Mouse (Mus musculus) hindbrain, embryonic 12.5 days (tissue): ENCODE results near the gene Prrx2. TPM values are rescaled to one million over a fixed set of nuclear protein-coding genes. Genes with fewer than 3 reads are reported as not detected.
A peak's percentile ranks its signal among the peaks of the same experiment; 100 is the strongest.
"Not testable (repeated sequence)": the region's sequence is repeated elsewhere in the genome, so short reads cannot be mapped to it uniquely, and the experiment has no call there.

Experiments used
- ATAC-seq: fragments of 200-750 bp; cut with Nextera tagmentation; 2 replicates; pipeline ENCODE4 v1.8.0; 2017; ENCODE audit warnings: moderate TSS enrichment; ENCODE audit not compliant: low FRiP score
- H3K27ac ChIP-seq: fragments of 300-500 bp; sonication (generic); 2 replicates; pipeline ENCODE4 v1.5.1; 2016; ENCODE audit warnings: mild to moderate bottlenecking
- H3K27me3 ChIP-seq: fragments of 300-500 bp; sonication (generic); 2 replicates; pipeline ENCODE4 v1.6.1; 2016; ENCODE audit warnings: mild to moderate bottlenecking
- H3K36me3 ChIP-seq: fragments of 300-500 bp; sonication (generic); 2 replicates; pipeline ENCODE4 v1.6.1; 2016; ENCODE audit warnings: mild to moderate bottlenecking
- H3K4me1 ChIP-seq: fragments of 300-500 bp; sonication (generic); 2 replicates; pipeline ENCODE4 v1.6.1; 2016
- H3K4me2 ChIP-seq: fragments of 300-500 bp; sonication (generic); replicated peaks from 2 replicates; pipeline ENCODE4 v1.6.1; 2016; ENCODE audit warnings: mild to moderate bottlenecking
- H3K4me3 ChIP-seq: fragments of 300-500 bp; sonication (generic); 2 replicates; pipeline ENCODE4 v1.5.1; 2016; ENCODE audit warnings: mild to moderate bottlenecking
- H3K9ac ChIP-seq: fragments of 300-500 bp; sonication (generic); 2 replicates; pipeline ENCODE4 v1.6.1; 2016; ENCODE audit warnings: mild to moderate bottlenecking, moderate library complexity
- H3K9me3 ChIP-seq: fragments of 300-500 bp; sonication (generic); replicated peaks from 2 replicates; pipeline ENCODE4 v1.6.1; 2016; ENCODE audit warnings: mild to moderate bottlenecking
- WGBS: fragments of 180-500 bp; shearing (Covaris S2); methylation state at CpG from one replicate; pipeline ENCODE4 v1.1.7; 2016; 5-methylcytosine and 5-hydroxymethylcytosine counted together
- polyA plus RNA-seq: library from polyadenylated mRNA; unstranded; fragments of >200 nt; fragmentation: Nextera tagmentation; extraction: Ambion mirVana; gene quantifications from 2 replicates; pipeline ENCODE4 v1.2.1, GENCODE M21; 2016

The Prrx2 gene
- polyA plus RNA-seq, 1 experiment from 2014 or later = 38.8 TPM

DNA sequence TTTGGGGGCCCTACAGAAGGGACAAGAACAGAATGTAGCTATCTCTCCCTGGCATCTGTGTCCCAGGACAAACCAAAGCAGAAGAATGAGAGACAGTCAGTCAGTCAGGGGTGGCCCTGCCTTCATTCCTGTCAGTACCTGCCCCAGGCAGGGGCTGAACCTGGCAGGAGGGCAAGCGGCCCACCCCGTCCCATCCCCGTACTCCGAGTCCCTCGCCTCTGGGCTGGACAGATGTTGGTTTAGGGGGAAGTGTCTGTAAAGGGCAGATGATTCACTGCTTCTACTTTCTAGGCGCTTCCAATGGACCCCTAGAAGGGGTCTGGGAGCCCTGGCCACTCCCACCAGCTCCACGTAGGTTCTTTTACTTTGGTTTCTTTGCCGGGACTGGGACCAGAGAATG is 67.5 kb downstream of the Prrx2 start:
- H3K9me3 ChIP-seq = no peaks in the 10 kb centered on the region
- H3K4me3 ChIP-seq = peak overlapping the region; percentile 36
- H3K4me1 ChIP-seq = peaks cover 21% of the 10 kb centered on the region
- H3K9ac ChIP-seq = peak overlapping the region; percentile 62; the same call in 1 of the 2 replicates
- no peaks in the 10 kb centered on the region for H3K36me3 ChIP-seq
- peaks cover 16% of the 10 kb centered on the region for H3K27me3 ChIP-seq
- ATAC-seq = no peak
- H3K4me2 ChIP-seq = peak overlapping the region; percentile 72
- WGBS = 32% methylated on average over 8 of the region's 8 CpGs
- H3K27ac ChIP-seq = no peak overlapping the region

GRCm38 (mm10) chr2:30902726-30903722 is 68.3 kb downstream of the Prrx2 start:
- Histone ChIP-seq H3K27ac (no peak overlapping the region), H3K4me2 (peak overlapping the region; percentile 72), H3K4me3 (peak overlapping the region; percentile 36), H3K9me3 (no peaks in the 10 kb centered on the region), H3K9ac (peak overlapping the region; percentile 62), H3K36me3 (no peaks in the 10 kb centered on the region), H3K4me1 (peaks cover 19% of the 10 kb centered on the region), H3K27me3 (peaks cover 16% of the 10 kb centered on the region)
- peak; percentile 56; the same call in 1 of the 2 replicates for ATAC-seq
- 9% methylated on average over 34 of the region's 37 CpGs for WGBS

DNA sequence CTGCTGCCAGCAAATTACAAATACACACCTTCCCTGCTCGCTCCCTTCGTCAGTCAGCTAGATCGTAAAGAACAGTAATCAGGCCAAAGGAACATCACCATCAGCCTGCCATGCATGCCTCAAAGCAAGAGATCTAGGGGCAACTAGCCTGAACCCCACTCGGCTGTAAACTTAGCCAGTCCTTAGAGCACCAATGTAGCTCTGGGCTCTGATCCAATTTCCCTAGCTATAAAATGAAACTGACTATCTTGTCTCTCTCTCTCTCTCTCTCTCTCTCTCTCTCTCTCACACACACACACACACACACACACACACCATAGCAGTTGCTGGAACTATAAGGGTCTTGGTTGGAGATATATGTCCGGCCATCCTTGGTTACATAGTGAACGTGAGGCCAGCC is 69.5 kb downstream of the Prrx2 start:
- H3K36me3 ChIP-seq = no peaks in the 10 kb centered on the region
- no peak overlapping the region for H3K9ac ChIP-seq
- H3K4me1 ChIP-seq = peaks cover 19% of the 10 kb centered on the region
- WGBS = 91% methylated on average over 6 of the region's 6 CpGs
- H3K4me3 ChIP-seq = no peak overlapping the region
- ATAC-seq = no peak
- peaks cover 16% of the 10 kb centered on the region for H3K27me3 ChIP-seq
- no peaks in the 10 kb centered on the region for H3K9me3 ChIP-seq
- H3K4me2 ChIP-seq = no peak overlapping the region
- no peak overlapping the region for H3K27ac ChIP-seq

- Histone ChIP-seq H3K27ac (no peak overlapping the region), H3K4me3 (no peak overlapping the region), H3K9ac (no peak overlapping the region), H3K9me3 (no peaks in the 10 kb centered on the region), H3K36me3 (no peaks in the 10 kb centered on the region), H3K4me1 (peaks cover 19% of the 10 kb centered on the region), H3K4me2 (no peak overlapping the region), H3K27me3 (peaks cover 16% of the 10 kb centered on the region)
- ATAC-seq = no peak
- 93% methylated on average over 7 of the region's 7 CpGs for WGBS
Observed at GRCm38 (mm10) chr2:30904991-30905390, 70.2 kb downstream of the Prrx2 start.

- no peaks in the 10 kb centered on the region for H3K9me3 ChIP-seq
- H3K4me1 ChIP-seq = peaks cover 19% of the 10 kb centered on the region
- no peaks in the 10 kb centered on the region for H3K36me3 ChIP-seq
- peaks cover 16% of the 10 kb centered on the region for H3K27me3 ChIP-seq
- no peak overlapping the region for H3K4me3 ChIP-seq
- H3K9ac ChIP-seq = no peak overlapping the region
- ATAC-seq = no peak
- H3K4me2 ChIP-seq = no peak overlapping the region
- no peak overlapping the region for H3K27ac ChIP-seq
- 66% methylated on average over 8 of the region's 8 CpGs for WGBS
Observed at GRCm38 (mm10) chr2:30905906-30906305, 71.1 kb downstream of the Prrx2 start.

DNA sequence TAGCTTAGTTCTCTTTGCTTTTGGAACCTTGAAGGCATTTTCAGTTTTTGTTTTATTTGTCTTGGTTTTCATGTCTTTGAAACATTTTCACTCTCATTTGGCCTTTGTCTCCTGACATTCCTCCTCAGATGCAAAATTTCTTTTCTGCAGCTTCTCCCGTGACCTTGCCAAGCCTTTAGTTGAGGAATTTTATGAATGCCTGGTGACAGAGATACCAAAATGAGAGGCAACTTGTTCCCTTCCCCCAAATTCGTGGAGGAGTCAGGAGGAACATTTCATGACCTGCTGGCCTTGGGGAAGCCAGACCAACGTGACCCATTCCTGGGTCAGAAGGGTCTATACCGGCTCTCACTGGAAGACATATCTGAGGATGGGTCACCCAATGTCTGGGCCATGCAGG is 71.9 kb downstream of the Prrx2 start:
- no peak overlapping the region for H3K4me2 ChIP-seq
- no peak for ATAC-seq

DNA sequence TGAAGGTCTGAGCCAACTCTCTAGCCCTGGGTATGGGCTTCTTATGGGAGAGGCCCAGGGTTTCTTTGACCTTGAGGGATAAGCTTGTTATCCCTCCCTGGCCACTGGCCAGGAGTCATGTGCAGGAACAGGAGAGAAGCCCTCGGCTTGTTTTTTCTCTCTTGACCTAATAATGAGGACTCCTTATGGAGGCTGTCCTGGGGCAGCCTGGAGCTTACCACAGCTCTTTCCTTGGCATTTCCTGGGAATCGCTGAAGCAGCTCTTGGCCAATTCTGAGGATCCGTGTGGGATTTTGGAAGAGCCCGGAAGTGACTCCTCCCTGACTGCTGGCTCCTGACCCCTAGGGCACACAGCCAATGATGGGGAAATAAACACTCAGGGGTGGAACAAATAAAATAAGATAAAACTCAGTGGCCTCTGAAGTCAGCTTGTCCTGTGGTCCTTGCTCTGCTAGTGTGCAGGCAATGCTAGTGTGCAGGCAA is 77.6 kb downstream of the Prrx2 start:
- Histone ChIP-seq H3K27me3 (no peaks in the 10 kb centered on the region), H3K9ac (no peak overlapping the region), H3K4me3 (no peak overlapping the region), H3K36me3 (no peaks in the 10 kb centered on the region), H3K9me3 (no peaks in the 10 kb centered on the region), H3K27ac (no peak overlapping the region; the same call in 1 of the 2 replicates), H3K4me1 (peaks cover 12% of the 10 kb centered on the region), H3K4me2 (no peak overlapping the region)
- no peak for ATAC-seq
- 68% methylated on average over 4 of the region's 4 CpGs for WGBS

More for the DNA sequence above, 71.9 kb downstream of the Prrx2 start:
- Histone ChIP-seq H3K36me3 (no peaks in the 10 kb centered on the region), H3K4me1 (peaks cover 18% of the 10 kb centered on the region), H3K4me3 (no peak overlapping the region), H3K9ac (no peak overlapping the region), H3K27me3 (peaks cover 12% of the 10 kb centered on the region), H3K27ac (no peak overlapping the region), H3K9me3 (no peaks in the 10 kb centered on the region)
- WGBS = 70% methylated on average over 4 of the region's 4 CpGs

- no peak overlapping the region for H3K27ac ChIP-seq
- no peak overlapping the region for H3K4me3 ChIP-seq
- H3K4me2 ChIP-seq = no peak overlapping the region
- WGBS = 87% methylated on average over 8 of the region's 8 CpGs
- ATAC-seq = no peak
- no peaks in the 10 kb centered on the region for H3K27me3 ChIP-seq
- peaks cover 12% of the 10 kb centered on the region for H3K4me1 ChIP-seq
- H3K9me3 ChIP-seq = no peaks in the 10 kb centered on the region
- H3K36me3 ChIP-seq = no peaks in the 10 kb centered on the region
- H3K9ac ChIP-seq = no peak overlapping the region
Observed at GRCm38 (mm10) chr2:30913022-30913421, 78.2 kb downstream of the Prrx2 start.

DNA sequence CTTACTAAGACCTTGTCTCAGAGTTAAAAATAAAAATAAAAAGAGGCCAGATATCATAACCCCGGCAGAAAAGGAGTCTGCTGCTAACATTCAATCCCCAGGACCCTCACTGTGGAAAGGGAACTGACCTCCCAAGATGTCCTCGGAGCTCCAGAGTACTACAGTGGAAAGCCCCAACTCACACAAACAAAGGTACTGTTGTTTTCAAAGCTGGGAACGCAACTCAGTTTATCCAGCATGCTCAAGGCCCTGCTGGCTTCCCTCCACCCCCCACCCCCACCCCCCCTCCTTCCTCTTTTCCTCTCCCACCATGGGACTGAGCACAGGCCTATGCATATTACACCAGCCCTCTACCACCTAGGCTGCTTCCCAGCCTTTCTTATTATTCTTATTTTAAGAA is 80.1 kb downstream of the Prrx2 start:
- H3K9me3 ChIP-seq = no peaks in the 10 kb centered on the region
- ATAC-seq = no peak
- WGBS = 24% methylated on average over 3 of the region's 3 CpGs
- H3K27me3 ChIP-seq = no peaks in the 10 kb centered on the region
- H3K4me1 ChIP-seq = peaks cover 18% of the 10 kb centered on the region
- no peak overlapping the region for H3K4me3 ChIP-seq
- peak overlapping the region; percentile 8; the same call in 1 of the 2 replicates for H3K27ac ChIP-seq
- no peaks in the 10 kb centered on the region for H3K36me3 ChIP-seq
- no peak overlapping the region for H3K9ac ChIP-seq
- H3K4me2 ChIP-seq = no peak overlapping the region

- no peak overlapping the region for H3K4me3 ChIP-seq
- peaks cover 18% of the 10 kb centered on the region for H3K4me1 ChIP-seq
- ATAC-seq = no peak
- H3K9ac ChIP-seq = no peak overlapping the region
- no peaks in the 10 kb centered on the region for H3K27me3 ChIP-seq
- H3K36me3 ChIP-seq = no peaks in the 10 kb centered on the region
- H3K4me2 ChIP-seq = no peak overlapping the region
- 76% methylated on average over 5 of the region's 5 CpGs for WGBS
- peak overlapping the region; percentile 8; the same call in 1 of the 2 replicates for H3K27ac ChIP-seq
- no peaks in the 10 kb centered on the region for H3K9me3 ChIP-seq
Observed at GRCm38 (mm10) chr2:30915376-30915775, 80.6 kb downstream of the Prrx2 start.

DNA sequence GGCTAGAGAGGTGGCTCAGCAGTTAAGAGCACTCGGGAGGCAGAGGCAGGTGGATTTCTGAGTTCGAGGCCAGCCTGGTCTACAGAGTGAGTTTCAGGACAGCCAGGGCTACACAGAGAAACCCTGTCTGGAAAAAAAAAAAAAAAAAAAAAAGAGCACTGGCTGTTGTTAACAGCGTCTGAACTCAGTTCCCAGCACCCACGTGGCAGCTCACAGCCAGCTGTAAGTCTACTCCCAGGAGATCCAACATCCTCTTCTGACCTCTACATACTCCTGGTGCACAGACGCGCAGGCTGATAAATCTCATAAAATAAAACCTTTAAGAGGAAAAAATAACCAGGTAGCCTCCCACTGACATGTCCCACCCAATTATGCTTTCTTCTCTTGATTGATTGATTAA is 81.2 kb downstream of the Prrx2 start:
- H3K9me3 ChIP-seq, H3K9ac ChIP-seq, H3K27ac ChIP-seq, H3K4me2 ChIP-seq, ATAC-seq, H3K36me3 ChIP-seq, H3K4me3 ChIP-seq, H3K27me3 ChIP-seq: not testable (repeated sequence)
- peaks cover 18% of the 10 kb centered on the region for H3K4me1 ChIP-seq
- 72% methylated on average over 6 of the region's 6 CpGs for WGBS

DNA sequence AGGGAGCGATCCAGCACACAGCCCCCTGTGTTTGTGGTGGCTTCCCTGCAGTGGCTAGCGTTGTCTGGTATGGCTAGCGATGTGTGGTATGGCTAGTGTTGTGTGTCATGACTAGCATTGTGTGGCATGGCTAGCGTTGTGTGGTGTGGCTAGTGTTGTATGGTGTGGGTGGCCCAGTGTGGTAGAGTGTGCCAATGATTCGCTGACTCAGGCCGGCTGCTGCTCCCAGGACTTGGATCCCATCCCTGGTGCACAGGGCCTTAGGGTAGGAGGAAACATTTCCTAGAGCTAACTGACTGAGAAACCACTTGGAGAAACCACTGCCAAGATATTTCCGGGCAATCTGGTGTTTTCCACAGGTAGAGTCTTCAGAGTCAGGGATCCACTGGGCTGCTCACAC is 82.9 kb downstream of the Prrx2 start:
- H3K36me3 ChIP-seq = no peaks in the 10 kb centered on the region
- no peak for ATAC-seq
- H3K9ac ChIP-seq = no peak overlapping the region
- H3K27ac ChIP-seq = no peak overlapping the region
- H3K4me1 ChIP-seq = peaks cover 18% of the 10 kb centered on the region
- 80% methylated on average over 7 of the region's 7 CpGs for WGBS
- no peak overlapping the region for H3K4me2 ChIP-seq
- H3K4me3 ChIP-seq = no peak overlapping the region
- no peaks in the 10 kb centered on the region for H3K27me3 ChIP-seq
- no peaks in the 10 kb centered on the region for H3K9me3 ChIP-seq
